Mouse (Mus musculus) yolk sac, embryonic 10.5 days (tissue): ENCODE data around the gene Aadacl4.
"Not testable (repeated sequence)": the region's sequence is repeated elsewhere in the genome, so short reads cannot be mapped to it uniquely, and the experiment has no call there.

Source experiments
- DNase-seq: peaks from one replicate; pipeline ENCODE4 v3.0.0-alpha.2; 2017; ENCODE audit warnings: low spot score

Aadacl4 gene

GRCm38 (mm10) chr4:144613407-144613806 lies at the start of gene Aadacl4:
Gene Aadacl4 (plus strand): TSS chr4:144613707.
- DNase-seq = no peak

DNA sequence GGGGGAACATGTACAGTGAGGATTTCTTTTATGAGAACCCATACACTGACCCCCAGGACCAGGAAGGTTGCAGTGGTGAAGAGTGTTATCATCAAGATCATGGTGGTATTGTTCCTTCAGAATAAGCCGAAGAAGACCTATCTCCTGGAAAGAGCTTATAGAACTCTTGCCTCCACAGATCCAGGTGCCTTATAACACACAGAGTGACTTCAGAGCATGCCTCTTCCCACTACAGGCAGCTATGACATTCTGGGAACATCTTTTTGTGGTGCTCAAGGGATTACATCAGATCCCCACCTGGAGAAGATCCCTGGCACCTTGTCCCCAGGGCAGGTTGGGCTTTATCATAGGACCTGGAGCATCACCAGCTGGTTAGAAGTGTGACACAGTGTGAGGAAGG lies 48.5 kb upstream of the Aadacl4 start, which contains the start of gene Gm13124:
Gene Gm13124, minus strand, starts transcription at position 101 of the 400 bp plus-strand sequence.
- no peak for DNase-seq

GRCm38 (mm10) chr4:144567752-144568151 lies 45.8 kb upstream of the Aadacl4 start:
- no peak for DNase-seq

DNA sequence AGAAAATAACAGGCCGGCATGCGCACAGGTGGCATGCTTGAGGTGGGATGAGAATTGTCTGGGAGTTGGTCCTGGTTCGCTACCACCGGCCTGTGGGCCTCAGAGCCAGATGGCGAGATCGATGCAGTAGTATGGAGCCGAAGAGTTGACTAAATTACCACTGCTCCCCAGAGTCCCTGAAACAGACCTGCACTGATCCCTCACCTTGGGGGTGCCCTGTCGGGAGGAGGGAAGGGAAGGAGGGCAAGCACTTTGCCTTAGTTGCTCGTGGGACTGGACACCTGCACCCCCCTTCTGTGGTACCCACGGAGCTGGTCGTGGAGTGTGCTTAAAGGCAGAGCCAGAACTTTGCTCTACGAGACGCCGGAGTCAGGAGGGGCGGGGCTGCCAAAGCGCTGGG lies 27.3 kb upstream of the Aadacl4 start:
- DNase-seq = not testable (repeated sequence)

DNA sequence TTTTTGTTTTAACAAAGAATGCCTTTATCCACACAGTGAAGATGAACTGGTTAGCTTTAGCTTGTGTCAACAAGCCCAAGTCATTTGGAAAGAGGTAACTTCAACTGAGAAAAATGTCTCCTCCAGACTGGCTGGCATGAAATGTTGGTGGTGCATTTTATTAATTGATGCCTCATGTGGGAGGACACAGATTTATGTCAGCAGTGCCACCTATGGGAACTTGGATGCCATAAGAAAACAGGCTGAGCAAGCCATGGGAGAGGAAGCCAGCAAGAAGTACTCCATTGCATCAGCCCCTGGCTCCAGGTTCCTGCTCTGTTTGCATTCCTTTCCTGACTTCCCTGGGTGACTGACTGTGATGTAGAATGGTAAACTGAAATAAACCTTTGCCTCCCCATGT lies 20.7 kb upstream of the Aadacl4 start:
- DNase-seq = no peak

GRCm38 (mm10) chr4:144614586-144614985 lies 1.1 kb downstream of the Aadacl4 start:
- DNase-seq = no peak

- DNase-seq = no peak
Measured at GRCm38 (mm10) chr4:144638263-144638662, 24.8 kb downstream of the Aadacl4 start.
